Mouse (Mus musculus) leukemia stem cell, adult 10-12 weeks (primary cell): ENCODE measurements around the gene Neil3. TPM values are rescaled to one million over a fixed set of nuclear protein-coding genes. Genes with fewer than 3 reads are reported as not detected.

Experiments
- polyA plus RNA-seq: library from polyadenylated mRNA; stranded (reverse); fragments of >175 nt; gene quantifications from 2 replicates; pipeline ENCODE4 v1.2.3, GENCODE M21; 2012; ENCODE audit warnings: low replicate concordance

The Neil3 gene
- polyA plus RNA-seq, result 2.1 and 3.2 TPM in 2 replicates

DNA sequence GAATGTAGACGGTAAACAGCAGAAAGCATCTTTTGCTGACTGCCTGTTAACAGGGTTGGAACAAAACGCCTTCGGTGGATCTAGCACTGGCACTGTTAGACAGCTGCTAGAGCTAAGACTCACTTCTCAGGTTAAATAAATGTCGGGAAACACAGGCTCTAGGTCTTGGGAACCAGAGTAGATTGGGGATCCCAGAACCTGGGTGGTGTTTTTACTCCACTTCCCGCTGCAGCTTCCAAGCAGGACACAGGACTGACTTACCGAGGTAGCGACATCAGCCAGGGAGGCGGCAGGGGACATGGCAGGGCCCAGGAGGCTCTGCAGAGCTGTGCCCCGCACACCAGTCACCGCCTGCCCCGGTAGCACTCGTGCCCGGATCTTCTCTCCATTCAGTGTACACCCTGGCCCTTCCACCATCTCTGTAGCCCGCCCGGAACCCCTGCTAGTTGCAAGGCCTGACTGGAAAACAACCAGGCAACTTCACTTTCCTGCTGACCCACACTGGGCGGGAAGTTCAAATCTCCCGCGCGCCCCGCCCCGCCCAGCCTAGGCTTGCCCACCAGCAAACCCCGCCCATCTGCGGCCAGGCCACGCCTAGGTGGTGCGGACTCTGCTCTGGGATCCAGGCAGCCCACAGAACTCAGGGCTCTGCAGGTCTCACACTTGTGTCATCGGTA, at the start of gene Neil3:
Gene Neil3, minus strand, starts transcription at position 571 of the 677 bp plus-strand sequence.

Other genes starting within 250 kb of the Neil3 start
- gene Aga, start 127.3 kb downstream of the Neil3 start, polyA plus RNA-seq, result 0.30 and 1.9 TPM in 2 replicates